Mouse (Mus musculus) kidney, postnatal 0 days (tissue): Measurements from ENCODE around the gene Acat3. TPM values are rescaled to one million over a fixed set of nuclear protein-coding genes. Genes with fewer than 3 reads are reported as not detected.
"Not testable (repeated sequence)": the region's sequence is repeated elsewhere in the genome, so short reads cannot be mapped to it uniquely, and the experiment has no call there.

Experiments
- ATAC-seq: fragments of 200-750 bp; cut with Nextera tagmentation; replicated peaks from 2 replicates; pipeline ENCODE4 v1.8.0; 2017; ENCODE audit warnings: low read depth, moderate number of reproducible peaks, moderate TSS enrichment, moderate library complexity; ENCODE audit not compliant: low FRiP score
- DNase-seq: peaks from one replicate; pipeline ENCODE4 v3.0.0-alpha.2; 2016; ENCODE audit warnings: low spot score
- H3K27ac ChIP-seq: fragments of 300-500 bp; sonication (generic); 2 replicates; pipeline ENCODE4 v1.5.1; 2014; ENCODE audit warnings: mild to moderate bottlenecking
- H3K27me3 ChIP-seq: fragments of 300-500 bp; sonication (generic); 2 replicates; pipeline ENCODE4 v1.6.1; 2014; ENCODE audit warnings: low read length, mixed read lengths; ENCODE audit not compliant: insufficient read depth
- H3K36me3 ChIP-seq: fragments of 300-500 bp; sonication (generic); 2 replicates; pipeline ENCODE4 v1.6.1; 2014; ENCODE audit warnings: low read length, mixed read lengths; ENCODE audit not compliant: insufficient read depth
- H3K4me1 ChIP-seq: fragments of 300-500 bp; sonication (generic); replicated peaks from 2 replicates; pipeline ENCODE4 v1.6.1; 2014; ENCODE audit warnings: antibody characterized with exemption, low read length, mixed read lengths; ENCODE audit not compliant: insufficient read depth
- H3K4me2 ChIP-seq: fragments of 300-500 bp; sonication (generic); 2 replicates; pipeline ENCODE4 v1.6.1; 2014; ENCODE audit warnings: mild to moderate bottlenecking, low read length, moderate library complexity, mixed read lengths
- H3K4me3 ChIP-seq: fragments of 300-500 bp; sonication (generic); replicated peaks from 2 replicates; pipeline ENCODE4 v1.5.1; 2014; ENCODE audit warnings: low read depth, low read length
- H3K9ac ChIP-seq: fragments of 300-500 bp; sonication (generic); 2 replicates; pipeline ENCODE4 v1.6.1; 2014; ENCODE audit warnings: low read depth, low read length
- H3K9me3 ChIP-seq: fragments of 300-500 bp; sonication (generic); replicated peaks from 2 replicates; pipeline ENCODE4 v1.6.1; 2016; ENCODE audit warnings: low read length, inconsistent platforms, mixed read lengths
- CTCF ChIP-seq: IDR thresholded peaks from 2 replicates; pipeline ENCODE4 v1.5.1; 2016; ENCODE audit warnings: antibody characterized with exemption, low read depth, mild to moderate bottlenecking, moderate library complexity
- WGBS: fragments of 180-500 bp; shearing (Covaris S2); extraction: QIAGEN DNeasy Blood & Tissue Kit; methylation state at CpG from one replicate; pipeline ENCODE4 v1.1.7; 2014; 5-methylcytosine and 5-hydroxymethylcytosine counted together
- polyA plus RNA-seq: library from polyadenylated mRNA; unstranded; fragments of >200 nt; fragmentation: Nextera tagmentation; extraction: Ambion mirVana; gene quantifications from 2 replicates; pipeline ENCODE4 v1.2.1, GENCODE M21; 2015

Acat3 gene
- polyA plus RNA-seq, 1 experiment from 2014 or later, result 4.4 TPM

DNA sequence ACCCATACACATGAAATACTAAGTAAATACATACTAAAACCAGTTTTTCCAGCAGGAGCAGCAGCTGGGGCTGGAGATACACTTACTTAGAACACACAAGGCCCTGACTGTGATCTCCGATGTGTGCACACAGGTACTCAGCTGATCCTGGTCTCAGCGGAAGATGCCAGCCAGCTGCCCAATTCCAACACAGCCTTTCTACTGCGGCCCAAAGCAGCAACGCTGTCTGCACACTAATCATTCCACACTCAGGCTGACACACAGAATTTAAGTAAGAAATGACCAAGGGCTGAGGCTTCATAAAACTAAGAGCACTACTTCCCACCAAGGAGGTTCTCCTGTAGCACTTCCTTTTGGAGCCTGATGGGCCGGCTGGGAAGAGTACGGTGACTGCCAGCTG lies 38.1 kb downstream of the Acat3 start:
- DNase-seq, result no peak
- H3K4me1 ChIP-seq, result no peaks in the 10 kb centered on the region
- WGBS, result 94% methylated on average over 6 of the region's 6 CpGs
- no peak overlapping the region for H3K27ac ChIP-seq
- H3K36me3 ChIP-seq, result peaks cover 8% of the 10 kb centered on the region; the same call in 1 of the 2 replicates
- no peaks in the 10 kb centered on the region for H3K9me3 ChIP-seq
- no peak for TF ChIP-seq CTCF
- no peak for ATAC-seq
- no peak overlapping the region for H3K9ac ChIP-seq
- no peaks in the 10 kb centered on the region for H3K27me3 ChIP-seq
- no peak overlapping the region for H3K4me3 ChIP-seq
- H3K4me2 ChIP-seq, result no peak overlapping the region

DNA sequence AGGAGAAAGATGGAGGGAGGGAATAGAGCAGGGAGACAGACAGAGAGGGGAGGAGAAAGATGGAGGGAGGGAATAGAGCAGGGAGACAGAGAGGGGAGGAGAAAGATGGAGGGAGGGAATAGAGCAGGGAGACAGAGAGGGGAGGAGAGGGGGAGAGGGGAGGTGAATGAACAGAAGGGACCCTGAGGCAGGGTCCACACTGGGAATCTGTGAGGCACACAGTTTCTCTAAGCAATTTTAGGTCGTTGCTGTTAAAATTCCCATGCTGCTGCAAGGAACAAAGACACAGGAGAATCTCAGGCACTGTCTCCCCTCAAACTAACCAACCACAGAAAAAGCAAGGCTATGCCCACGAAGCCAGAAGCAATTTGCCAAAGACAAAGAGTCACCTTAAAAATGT lies 41.8 kb downstream of the Acat3 start:
- H3K4me2 ChIP-seq, ATAC-seq, H3K27ac ChIP-seq, H3K4me3 ChIP-seq, H3K36me3 ChIP-seq, H3K4me1 ChIP-seq, H3K9me3 ChIP-seq, H3K27me3 ChIP-seq, H3K9ac ChIP-seq: not testable (repeated sequence)
- 40% methylated on average over 2 of the region's 2 CpGs for WGBS
- DNase-seq, result peak; percentile 21

DNA sequence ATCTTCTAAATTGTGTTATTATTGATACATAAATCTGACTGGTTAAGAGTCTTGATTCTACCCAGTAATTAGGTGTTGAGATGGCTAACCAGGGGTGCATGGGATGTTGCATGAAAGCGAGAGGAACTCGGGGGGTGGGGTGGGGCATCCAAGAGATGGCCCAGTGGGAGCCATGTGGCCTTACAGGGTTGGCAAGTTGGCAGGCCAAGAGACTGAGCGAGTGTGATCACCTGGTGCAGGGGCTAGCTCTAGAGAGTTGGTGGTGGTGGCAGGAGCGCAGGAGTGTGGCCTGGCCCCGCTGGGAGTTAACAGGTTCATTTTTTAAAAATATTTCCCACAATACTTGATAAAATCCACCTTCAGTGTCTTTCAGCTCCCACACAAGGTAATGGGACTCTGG lies 42.7 kb downstream of the Acat3 start:
- 83% methylated on average over 5 of the region's 5 CpGs for WGBS
- Histone ChIP-seq H3K9me3 (no peaks in the 10 kb centered on the region), H3K9ac (no peak overlapping the region), H3K4me3 (no peak overlapping the region), H3K4me2 (no peak overlapping the region), H3K4me1 (no peaks in the 10 kb centered on the region), H3K36me3 (peaks cover 4% of the 10 kb centered on the region; the same call in 1 of the 2 replicates), H3K27ac (no peak overlapping the region), H3K27me3 (no peaks in the 10 kb centered on the region)
- no peak for TF ChIP-seq CTCF
- DNase-seq (no peak), ATAC-seq (no peak)

DNA sequence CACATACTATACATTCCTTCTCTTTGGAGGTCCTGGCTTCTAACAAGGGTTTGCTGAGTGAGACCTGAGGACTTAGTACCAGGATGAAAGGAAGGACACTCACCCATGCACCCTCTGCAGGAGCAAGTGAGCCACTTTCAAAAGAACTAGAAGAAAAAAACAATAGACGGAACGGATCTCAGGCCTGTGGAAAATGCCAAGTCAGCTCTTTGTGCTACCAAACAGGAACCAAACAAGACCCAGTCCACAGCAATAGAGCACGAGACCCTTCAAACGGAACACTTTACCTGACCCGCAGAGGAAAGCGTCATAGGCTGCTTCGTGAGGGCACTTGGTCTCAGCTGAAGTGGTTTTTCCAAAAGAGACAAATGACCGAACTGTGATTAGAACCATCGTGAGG lies 48.4 kb downstream of the Acat3 start:
- ATAC-seq (no peak), DNase-seq (no peak)
- no peak overlapping the region for H3K4me3 ChIP-seq
- H3K9me3 ChIP-seq, result no peaks in the 10 kb centered on the region
- no peak for TF ChIP-seq CTCF
- no peak overlapping the region for H3K27ac ChIP-seq
- no peak overlapping the region for H3K4me2 ChIP-seq
- no peak overlapping the region for H3K9ac ChIP-seq
- H3K27me3 ChIP-seq, result no peaks in the 10 kb centered on the region
- WGBS, result 89% methylated on average over 9 of the region's 9 CpGs
- no peaks in the 10 kb centered on the region for H3K36me3 ChIP-seq
- no peaks in the 10 kb centered on the region for H3K4me1 ChIP-seq

GRCm38 (mm10) chr17:12891054-12891453 lies 49.3 kb downstream of the Acat3 start:
- WGBS, result 93% methylated on average over 4 of the region's 4 CpGs
- H3K27me3 ChIP-seq, result no peaks in the 10 kb centered on the region
- no peak overlapping the region for H3K4me3 ChIP-seq
- H3K9me3 ChIP-seq, result no peaks in the 10 kb centered on the region
- ATAC-seq (no peak), DNase-seq (no peak)
- H3K36me3 ChIP-seq, result no peaks in the 10 kb centered on the region
- TF ChIP-seq CTCF, result no peak
- H3K9ac ChIP-seq, result no peak overlapping the region
- no peak overlapping the region for H3K27ac ChIP-seq
- no peak overlapping the region for H3K4me2 ChIP-seq
- no peaks in the 10 kb centered on the region for H3K4me1 ChIP-seq

- Histone ChIP-seq H3K27me3 (no peaks in the 10 kb centered on the region), H3K4me1 (no peaks in the 10 kb centered on the region), H3K9me3 (no peaks in the 10 kb centered on the region), H3K27ac (no peak overlapping the region), H3K9ac (no peak overlapping the region), H3K36me3 (no peaks in the 10 kb centered on the region), H3K4me2 (no peak overlapping the region), H3K4me3 (no peak overlapping the region)
- DNase-seq (peak; percentile 54), ATAC-seq (no peak)
- WGBS, result 62% methylated on average over 15 of the region's 15 CpGs
- no peak for TF ChIP-seq CTCF
These were observed 53.2 kb downstream of the Acat3 start for GRCm38 (mm10) chr17:12887021-12887775.

- H3K9me3 ChIP-seq, result no peaks in the 10 kb centered on the region
- 36% methylated on average over 6 of the region's 6 CpGs for WGBS
- no peaks in the 10 kb centered on the region for H3K4me1 ChIP-seq
- DNase-seq (no peak), ATAC-seq (no peak)
- H3K9ac ChIP-seq, result no peak overlapping the region
- no peaks in the 10 kb centered on the region for H3K36me3 ChIP-seq
- H3K27me3 ChIP-seq, result no peaks in the 10 kb centered on the region
- no peak overlapping the region for H3K4me2 ChIP-seq
- H3K27ac ChIP-seq, result no peak overlapping the region
- TF ChIP-seq CTCF, result no peak; the same call in 1 of the 2 replicates
- no peak overlapping the region for H3K4me3 ChIP-seq
These were observed 53.8 kb downstream of the Acat3 start for GRCm38 (mm10) chr17:12886620-12887019.
